Mouse (Mus musculus) macrophage (primary cell): ENCODE results near the gene Sec31a. TPM values are rescaled to one million over a fixed set of nuclear protein-coding genes. Genes with fewer than 3 reads are reported as not detected.

Experiments used
- H3K27ac ChIP-seq: fragments of 350-480 bp; formaldehyde crosslinking; 2 replicates; pipeline ENCODE4 v1.9.0; 2021
- H3K36me3 ChIP-seq: fragments of 350-480 bp; formaldehyde crosslinking; 2 replicates; pipeline ENCODE4 v1.9.0; 2021; ENCODE audit errors: inconsistent target
- H3K4me3 ChIP-seq: fragments of 350-480 bp; formaldehyde crosslinking; 2 replicates; pipeline ENCODE4 v1.9.0; 2021; ENCODE audit errors: inconsistent target
- H3K79me2 ChIP-seq: fragments of 350-480 bp; formaldehyde crosslinking; 2 replicates; pipeline ENCODE4 v1.9.0; 2021; ENCODE audit errors: inconsistent target
- WGBS: methylation state at CpG from one replicate; pipeline ENCODE4 v1.1.7; 2026; ENCODE audit warnings: inconsistent platforms; ENCODE audit not compliant: missing documents; 5-methylcytosine and 5-hydroxymethylcytosine counted together
- polyA plus RNA-seq: library from polyadenylated mRNA; stranded (reverse); fragments of 250-400 nt; gene quantifications from 3 replicates; pipeline ENCODE4 v1.2.4, GENCODE M21; 2018; ENCODE audit warnings: inconsistent platforms

Sec31a gene
- polyA plus RNA-seq, 1 experiment from 2014 or later = 148 TPM

DNA sequence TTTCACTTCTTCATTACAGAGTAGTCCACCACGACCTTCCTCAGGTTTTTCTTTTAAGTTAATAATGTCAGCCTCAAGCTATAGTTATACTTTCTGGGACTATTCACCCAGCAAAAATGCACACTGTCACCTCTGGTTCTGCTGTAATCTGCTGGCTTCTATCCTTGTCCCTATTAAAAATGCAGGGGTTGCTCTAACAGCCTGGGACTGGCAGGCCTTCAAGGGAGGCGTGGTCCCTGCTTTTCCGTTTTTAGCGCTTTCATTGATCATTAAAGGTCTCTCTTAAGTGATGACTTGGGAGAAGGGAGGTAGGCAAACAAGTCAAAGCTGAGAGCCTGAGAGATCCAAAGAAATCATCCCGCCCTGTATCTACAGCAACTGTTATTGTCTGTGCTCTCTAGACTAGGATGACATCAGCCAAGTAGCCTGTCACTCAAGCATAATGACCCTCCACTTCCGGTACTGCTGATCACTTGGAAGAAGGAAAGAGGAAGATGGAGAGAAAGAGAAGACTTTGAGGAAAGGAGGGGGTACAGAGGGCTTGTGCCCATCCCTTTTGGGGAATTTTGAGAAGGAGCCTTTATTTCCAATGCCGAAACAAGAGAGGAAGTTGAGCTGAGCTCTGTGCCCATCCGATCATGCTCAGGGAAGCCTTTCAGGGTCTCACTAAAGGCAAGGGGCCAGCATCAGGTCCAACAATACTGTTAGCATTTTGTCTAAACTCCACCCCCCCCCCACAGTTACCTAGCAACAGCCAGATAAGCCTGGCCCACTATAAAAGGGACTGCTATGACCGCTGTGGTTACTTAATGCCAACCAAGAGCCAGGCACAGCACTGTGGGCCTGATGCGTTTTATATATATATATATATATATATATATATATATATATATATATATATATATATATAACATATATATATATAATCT lies 66.5 kb downstream of the Sec31a start:
- no peak overlapping the region for H3K4me3 ChIP-seq
- H3K79me2 ChIP-seq = no peaks in the 10 kb centered on the region
- 54% methylated on average over 8 of the region's 10 CpGs for WGBS
- no peak overlapping the region for H3K27ac ChIP-seq
- H3K36me3 ChIP-seq = no peaks in the 10 kb centered on the region

- no peak overlapping the region for H3K4me3 ChIP-seq
- WGBS = 91% methylated on average over 1 of the region's 1 CpGs
- no peak overlapping the region for H3K27ac ChIP-seq
- no peaks in the 10 kb centered on the region for H3K36me3 ChIP-seq
- H3K79me2 ChIP-seq = no peaks in the 10 kb centered on the region
These were observed 70.9 kb downstream of the Sec31a start for GRCm38 (mm10) chr5:100345118-100345517.

GRCm38 (mm10) chr5:100343087-100343486 lies 72.9 kb downstream of the Sec31a start:
- Histone ChIP-seq H3K79me2 (no peaks in the 10 kb centered on the region), H3K27ac (no peak overlapping the region), H3K4me3 (no peak overlapping the region), H3K36me3 (no peaks in the 10 kb centered on the region)
- whole genome bisulfite sequencing = 82% methylated on average over 6 of the region's 6 CpGs

DNA sequence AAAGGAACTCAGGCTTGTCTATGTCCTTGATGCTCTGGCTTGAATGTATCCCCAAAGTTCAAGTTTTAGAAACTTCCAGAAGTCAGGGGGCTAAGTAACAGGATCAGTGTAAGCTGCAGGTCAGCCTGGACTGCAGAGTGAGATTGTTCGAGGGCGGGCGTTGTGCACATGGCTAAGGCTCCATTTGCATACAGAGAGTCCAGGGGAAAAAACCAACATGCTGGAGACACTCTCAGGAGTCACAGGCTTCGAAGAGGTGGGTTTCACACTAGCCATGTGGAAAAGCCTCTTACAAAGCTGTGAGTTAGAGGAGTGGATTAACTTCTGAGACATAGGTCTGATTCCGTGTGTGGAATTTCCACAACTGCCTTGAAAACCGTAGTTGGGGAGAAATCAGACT lies 73.6 kb downstream of the Sec31a start:
- no peak overlapping the region for H3K27ac ChIP-seq
- no peak overlapping the region for H3K4me3 ChIP-seq
- WGBS = 95% methylated on average over 6 of the region's 6 CpGs
- H3K79me2 ChIP-seq = no peaks in the 10 kb centered on the region
- H3K36me3 ChIP-seq = no peaks in the 10 kb centered on the region

DNA sequence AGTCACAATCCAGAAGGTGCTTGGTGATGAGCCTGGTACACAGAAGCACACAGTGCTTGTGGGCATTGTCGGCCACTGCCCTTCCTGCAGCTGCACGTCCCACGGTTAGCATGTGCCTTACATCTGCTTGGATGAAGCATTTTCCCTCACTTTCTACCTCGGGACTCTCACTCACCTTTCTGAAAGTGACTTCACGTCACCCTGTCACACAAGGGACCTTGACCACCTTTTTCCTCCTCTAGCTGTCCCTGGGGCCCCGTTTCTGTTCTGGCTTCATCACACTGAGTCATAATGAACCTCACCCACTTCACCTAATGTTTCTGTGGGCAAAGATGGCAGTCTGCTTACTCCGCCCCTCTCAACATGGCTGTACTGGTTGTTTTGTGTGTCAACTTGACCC lies 75.0 kb downstream of the Sec31a start:
- Histone ChIP-seq H3K79me2 (no peaks in the 10 kb centered on the region), H3K4me3 (no peak overlapping the region), H3K27ac (no peak overlapping the region), H3K36me3 (no peaks in the 10 kb centered on the region)
- WGBS = 85% methylated on average over 7 of the region's 7 CpGs

GRCm38 (mm10) chr5:100337852-100338251 lies 78.2 kb downstream of the Sec31a start:
- no peak overlapping the region for H3K27ac ChIP-seq
- WGBS = 82% methylated on average over 4 of the region's 4 CpGs
- H3K36me3 ChIP-seq = no peaks in the 10 kb centered on the region
- no peaks in the 10 kb centered on the region for H3K79me2 ChIP-seq
- no peak overlapping the region for H3K4me3 ChIP-seq

GRCm38 (mm10) chr5:100336876-100337275 lies 79.2 kb downstream of the Sec31a start:
- H3K27ac ChIP-seq = no peak overlapping the region
- 87% methylated on average over 7 of the region's 7 CpGs for WGBS
- no peaks in the 10 kb centered on the region for H3K36me3 ChIP-seq
- H3K4me3 ChIP-seq = no peak overlapping the region
- no peaks in the 10 kb centered on the region for H3K79me2 ChIP-seq

GRCm38 (mm10) chr5:100335581-100336080 lies 80.4 kb downstream of the Sec31a start:
- WGBS = 93% methylated on average over 5 of the region's 5 CpGs
- no peak overlapping the region for H3K27ac ChIP-seq
- no peak overlapping the region for H3K4me3 ChIP-seq
- H3K36me3 ChIP-seq = no peaks in the 10 kb centered on the region
- H3K79me2 ChIP-seq = no peaks in the 10 kb centered on the region

GRCm38 (mm10) chr5:100334686-100335085 lies 81.3 kb downstream of the Sec31a start:
- 89% methylated on average over 6 of the region's 6 CpGs for WGBS
- H3K4me3 ChIP-seq = no peak overlapping the region
- no peaks in the 10 kb centered on the region for H3K36me3 ChIP-seq
- H3K79me2 ChIP-seq = no peaks in the 10 kb centered on the region
- H3K27ac ChIP-seq = no peak overlapping the region

GRCm38 (mm10) chr5:100333607-100334380 lies 82.2 kb downstream of the Sec31a start:
- Histone ChIP-seq H3K79me2 (no peaks in the 10 kb centered on the region), H3K27ac (no peak overlapping the region), H3K4me3 (no peak overlapping the region), H3K36me3 (no peaks in the 10 kb centered on the region)
- WGBS = 84% methylated on average over 14 of the region's 14 CpGs

GRCm38 (mm10) chr5:100332300-100333004 lies 83.6 kb downstream of the Sec31a start:
- H3K79me2 ChIP-seq = no peaks in the 10 kb centered on the region
- no peak overlapping the region for H3K4me3 ChIP-seq
- WGBS = 89% methylated on average over 8 of the region's 8 CpGs
- no peaks in the 10 kb centered on the region for H3K36me3 ChIP-seq
- no peak overlapping the region for H3K27ac ChIP-seq

DNA sequence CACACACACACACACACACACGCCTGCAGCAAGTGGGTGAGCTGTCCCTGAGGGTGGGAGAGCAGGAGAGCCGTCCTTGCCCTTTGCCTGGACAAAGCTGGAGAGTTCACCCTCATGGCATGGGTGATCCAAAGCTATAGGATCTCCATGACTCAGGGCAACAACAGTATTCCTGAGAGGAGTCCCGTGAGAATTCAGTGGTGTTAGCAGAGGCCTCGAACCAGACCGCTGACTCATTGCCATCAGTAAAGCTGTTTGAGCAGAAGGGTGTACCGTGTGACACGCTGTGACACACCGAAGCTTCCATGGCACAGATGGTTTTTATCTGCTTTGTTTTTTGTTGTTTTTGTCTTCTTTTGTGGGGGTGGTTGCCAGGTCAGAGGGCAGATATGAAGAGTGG lies 84.4 kb downstream of the Sec31a start:
- H3K27ac ChIP-seq = no peak overlapping the region

DNA sequence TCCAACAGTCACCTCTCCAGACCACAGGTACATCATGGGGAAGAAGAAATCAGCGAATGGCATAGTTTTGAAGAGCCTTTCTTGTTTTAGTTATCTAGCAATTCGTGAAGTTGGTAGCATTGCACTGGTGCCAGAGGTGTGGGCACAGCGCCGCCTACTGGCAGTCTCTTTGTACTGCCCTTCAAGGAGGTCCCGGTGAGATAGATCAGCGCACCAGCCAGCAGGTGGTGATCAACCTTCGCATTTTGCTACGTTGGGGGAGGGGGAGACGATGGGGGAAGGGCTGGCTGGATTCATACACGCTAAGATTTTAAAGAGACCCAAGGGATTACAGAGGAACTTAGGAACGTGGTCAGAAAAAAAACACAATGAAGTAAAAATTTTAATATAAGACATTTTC lies 94.0 kb downstream of the Sec31a start:
- no peaks in the 10 kb centered on the region for H3K79me2 ChIP-seq
- H3K27ac ChIP-seq = no peak overlapping the region
- WGBS = 4% methylated on average over 11 of the region's 11 CpGs
- H3K36me3 ChIP-seq = no peaks in the 10 kb centered on the region
- H3K4me3 ChIP-seq = no peak overlapping the region

More for the DNA sequence above, 84.4 kb downstream of the Sec31a start:
- no peak overlapping the region for H3K4me3 ChIP-seq
- H3K79me2 ChIP-seq = no peaks in the 10 kb centered on the region
- no peaks in the 10 kb centered on the region for H3K36me3 ChIP-seq
- WGBS = 78% methylated on average over 7 of the region's 8 CpGs

DNA sequence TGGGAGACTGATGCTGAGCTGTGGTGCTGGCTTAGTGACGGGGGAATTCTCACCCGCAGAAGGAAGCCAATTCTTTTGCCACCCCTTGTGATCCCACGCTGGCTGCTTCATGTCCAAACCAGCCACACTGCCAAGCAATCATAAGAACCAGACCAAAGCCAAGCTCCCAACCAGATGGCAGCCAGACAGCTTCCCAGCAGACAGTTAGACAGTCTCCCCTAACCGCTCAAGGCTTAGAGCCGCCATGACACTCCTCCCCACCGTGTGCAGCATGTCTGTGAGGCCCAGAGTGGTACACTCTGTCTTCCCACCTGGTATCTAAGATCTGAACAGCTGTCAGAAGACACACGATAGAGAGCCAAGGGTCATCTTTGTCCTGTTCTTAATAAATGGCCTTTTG lies 98.2 kb downstream of the Sec31a start:
- no peaks in the 10 kb centered on the region for H3K79me2 ChIP-seq
- no peaks in the 10 kb centered on the region for H3K36me3 ChIP-seq
- WGBS = 92% methylated on average over 7 of the region's 7 CpGs
- H3K4me3 ChIP-seq = no peak overlapping the region
- no peak overlapping the region for H3K27ac ChIP-seq
